Mouse (Mus musculus) frontal cortex, postnatal 36 days (tissue): ENCODE measurements around the gene Rragc.
"Not testable (repeated sequence)": the region's sequence is repeated elsewhere in the genome, so short reads cannot be mapped to it uniquely, and the experiment has no call there.

Experiments used
- DNase-seq, 2 experiments: peaks; one replicate each; pipeline ENCODE4 v3.0.0; 2022; ENCODE audit warnings: low spot score in 2 of 2

Gene Rragc

GRCm38 (mm10) chr4:123916748-123917547, at the start of gene Rragc:
Rragc (plus strand) TSS chr4:123917446.
- peak; percentile 100 for DNase-seq

GRCm38 (mm10) chr4:123893726-123894125, 23.5 kb upstream of the Rragc start:
- DNase-seq: no peak

GRCm38 (mm10) chr4:123894295-123894694, 23.0 kb upstream of the Rragc start:
- no peak for DNase-seq

- peak; percentile 28 to 41 for DNase-seq
These were observed 18.6 kb upstream of the Rragc start for GRCm38 (mm10) chr4:123898696-123899095.

GRCm38 (mm10) chr4:123903432-123903831, 13.8 kb upstream of the Rragc start:
- no peak for DNase-seq

GRCm38 (mm10) chr4:123904333-123905125, 12.7 kb upstream of the Rragc start, which contains the start of gene Mycbp:
Mycbp (plus strand) TSS chr4:123904832.
- peak; percentile 99 for DNase-seq

GRCm38 (mm10) chr4:123905126-123905668, 12.0 kb upstream of the Rragc start:
- no peak for DNase-seq

GRCm38 (mm10) chr4:123911503-123911902, 5.7 kb upstream of the Rragc start:
- no peak for DNase-seq

- no peak for DNase-seq
These were observed 4.8 kb upstream of the Rragc start for GRCm38 (mm10) chr4:123912431-123912830.

- no peak for DNase-seq
These were observed 398 bp downstream of the Rragc start, which contains the start of gene 4930535I16Rik for GRCm38 (mm10) chr4:123917548-123918140. 4930535I16Rik (minus strand) TSS chr4:123918022.

- no peak for DNase-seq
These were observed 1.6 kb downstream of the Rragc start for GRCm38 (mm10) chr4:123918851-123919250.

GRCm38 (mm10) chr4:123921055-123921565, 3.9 kb downstream of the Rragc start:
- DNase-seq: no peak

GRCm38 (mm10) chr4:123927961-123928360, 10.7 kb downstream of the Rragc start:
- DNase-seq: no peak

- no peak for DNase-seq
These were observed 12.7 kb downstream of the Rragc start for GRCm38 (mm10) chr4:123929994-123930393.

GRCm38 (mm10) chr4:123934306-123934705, 17.1 kb downstream of the Rragc start:
- DNase-seq: no peak

GRCm38 (mm10) chr4:123936059-123936458, 18.8 kb downstream of the Rragc start:
- no peak for DNase-seq

GRCm38 (mm10) chr4:123939838-123940237, 22.6 kb downstream of the Rragc start:
- peak; percentile 82 to 86 for DNase-seq

- DNase-seq: not testable (repeated sequence)
These were observed 23.6 kb downstream of the Rragc start for GRCm38 (mm10) chr4:123940878-123941277.

GRCm38 (mm10) chr4:123946701-123947100, 29.5 kb downstream of the Rragc start:
- no peak for DNase-seq

- no peak for DNase-seq
These were observed 29.9 kb downstream of the Rragc start for GRCm38 (mm10) chr4:123947149-123947548.

- DNase-seq: no peak
These were observed 31.7 kb downstream of the Rragc start for GRCm38 (mm10) chr4:123948901-123949300.

- DNase-seq: no peak
These were observed 32.4 kb downstream of the Rragc start for GRCm38 (mm10) chr4:123949649-123950048.
